Mouse (Mus musculus) embryonic facial prominence, embryonic 10.5 days (tissue): ENCODE results near the gene Simc1. TPM values are rescaled to one million over a fixed set of nuclear protein-coding genes. Genes with fewer than 3 reads are reported as not detected.
A peak's percentile ranks its signal among the peaks of the same experiment; 100 is the strongest.

Experiments used
- DNase-seq: peaks from one replicate; pipeline ENCODE4 v3.0.0-alpha.2; 2017; ENCODE audit warnings: low spot score
- H3K27ac ChIP-seq: fragments of 300-500 bp; sonication (generic); replicated peaks from 2 replicates; pipeline ENCODE4 v1.5.1; 2016; ENCODE audit warnings: mild to moderate bottlenecking
- H3K27me3 ChIP-seq: fragments of 300-500 bp; sonication (generic); replicated peaks from 2 replicates; pipeline ENCODE4 v1.6.1; 2016; ENCODE audit warnings: low read depth, mild to moderate bottlenecking; ENCODE audit not compliant: poor library complexity, severe bottlenecking
- H3K36me3 ChIP-seq: fragments of 300-500 bp; sonication (generic); replicated peaks from 2 replicates; pipeline ENCODE4 v1.6.1; 2016; ENCODE audit warnings: mild to moderate bottlenecking, moderate library complexity
- H3K4me1 ChIP-seq: fragments of 300-500 bp; sonication (generic); 2 replicates; pipeline ENCODE4 v1.6.1; 2016
- H3K4me3 ChIP-seq: fragments of 300-500 bp; sonication (generic); 2 replicates; pipeline ENCODE4 v1.5.1; 2016; ENCODE audit warnings: mild to moderate bottlenecking, moderate library complexity
- H3K9me3 ChIP-seq: fragments of 300-500 bp; sonication (generic); 2 replicates; pipeline ENCODE4 v1.6.1; 2016; ENCODE audit warnings: mild to moderate bottlenecking
- WGBS: fragments of 180-500 bp; shearing (Covaris S2); methylation state at CpG from one replicate; pipeline ENCODE4 v1.1.7; 2016; 5-methylcytosine and 5-hydroxymethylcytosine counted together
- polyA plus RNA-seq: library from polyadenylated mRNA; unstranded; fragments of >200 nt; fragmentation: Nextera tagmentation; extraction: Ambion mirVana; gene quantifications from 2 replicates; pipeline ENCODE4 v1.2.1, GENCODE M21; 2016

Gene Simc1
- polyA plus RNA-seq, 1 experiment from 2014 or later = 20.4 TPM

GRCm38 (mm10) chr13:54574854-54575481 is 71.4 kb downstream of the Simc1 start, which contains the start of gene Arl10:
TSS of gene Arl10 (plus strand) at chr13:54575015.
- H3K4me3 ChIP-seq = peak within 1 kb of the TSS; percentile 88
- H3K27me3 ChIP-seq = peaks cover 18% of the 10 kb centered on the region
- peaks cover 40% of the 10 kb centered on the region for H3K36me3 ChIP-seq
- H3K27ac ChIP-seq = peak within 1 kb of the TSS; percentile 93
- no peaks in the 10 kb centered on the region for H3K9me3 ChIP-seq
- H3K4me1 ChIP-seq = peaks cover 24% of the 10 kb centered on the region
- WGBS = under 1% methylated on average over 55 of the region's 55 CpGs
- DNase-seq = peak; percentile 89

- Histone ChIP-seq H3K4me1 (peaks cover 24% of the 10 kb centered on the region), H3K27ac (peak overlapping the region; percentile 93), H3K36me3 (peaks cover 45% of the 10 kb centered on the region), H3K4me3 (peak overlapping the region; percentile 88), H3K9me3 (no peaks in the 10 kb centered on the region), H3K27me3 (peaks cover 18% of the 10 kb centered on the region)
- WGBS = 3% methylated on average over 19 of the region's 19 CpGs
- peak; percentile 37 for DNase-seq
Observed at GRCm38 (mm10) chr13:54575489-54575888, 71.9 kb downstream of the Simc1 start.

- no peak overlapping the region for H3K27ac ChIP-seq
- 88% methylated on average over 21 of the region's 21 CpGs for WGBS
- peaks cover 15% of the 10 kb centered on the region for H3K27me3 ChIP-seq
- no peak for DNase-seq
- no peak overlapping the region for H3K4me3 ChIP-seq
- peaks cover 69% of the 10 kb centered on the region for H3K36me3 ChIP-seq
- H3K9me3 ChIP-seq = no peaks in the 10 kb centered on the region
- H3K4me1 ChIP-seq = peaks cover 24% of the 10 kb centered on the region
Observed at GRCm38 (mm10) chr13:54577652-54578507, 74.3 kb downstream of the Simc1 start.

DNA sequence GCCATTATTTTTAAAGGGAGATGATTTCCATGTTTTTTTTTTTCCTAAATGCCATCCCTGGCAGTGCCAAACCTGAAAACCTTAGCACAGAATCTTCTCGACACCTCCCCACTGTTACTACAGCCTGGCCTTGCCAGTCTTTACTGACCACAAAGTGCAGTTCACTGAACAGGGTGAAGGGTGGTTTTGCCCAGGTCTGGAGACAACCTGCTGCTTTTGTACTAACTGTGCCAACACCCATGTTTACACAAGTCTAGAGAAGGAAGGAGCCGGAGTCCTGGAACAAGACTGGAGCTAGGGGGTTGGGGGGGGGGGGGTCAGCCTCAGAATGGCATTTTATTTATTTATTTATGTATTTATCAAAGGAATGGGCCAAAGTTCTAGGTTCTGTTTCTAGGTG is 77.8 kb downstream of the Simc1 start:
- Histone ChIP-seq H3K27ac (no peak overlapping the region), H3K36me3 (peaks cover 100% of the 10 kb centered on the region), H3K27me3 (no peaks in the 10 kb centered on the region), H3K4me1 (peaks cover 10% of the 10 kb centered on the region), H3K4me3 (no peak overlapping the region), H3K9me3 (no peaks in the 10 kb centered on the region)
- WGBS = 86% methylated on average over 2 of the region's 2 CpGs
- DNase-seq = no peak

- Histone ChIP-seq H3K27ac (no peak overlapping the region), H3K4me1 (0 out of 2 replicates have a peak, but pooled peaks cover 5% of the 10 kb centered on the region), H3K4me3 (no peak overlapping the region), H3K36me3 (peaks cover 100% of the 10 kb centered on the region), H3K27me3 (no peaks in the 10 kb centered on the region), H3K9me3 (no peaks in the 10 kb centered on the region)
- 83% methylated on average over 10 of the region's 10 CpGs for WGBS
- no peak for DNase-seq
Observed at GRCm38 (mm10) chr13:54582126-54582525, 78.5 kb downstream of the Simc1 start.

GRCm38 (mm10) chr13:54582860-54583259 is 79.3 kb downstream of the Simc1 start:
- WGBS = 84% methylated on average over 5 of the region's 5 CpGs
- Histone ChIP-seq H3K4me3 (no peak overlapping the region), H3K27me3 (no peaks in the 10 kb centered on the region), H3K36me3 (peaks cover 100% of the 10 kb centered on the region), H3K9me3 (no peaks in the 10 kb centered on the region), H3K27ac (no peak overlapping the region), H3K4me1 (0 out of 2 replicates have a peak, but pooled peaks cover 2% of the 10 kb centered on the region)
- DNase-seq = no peak

DNA sequence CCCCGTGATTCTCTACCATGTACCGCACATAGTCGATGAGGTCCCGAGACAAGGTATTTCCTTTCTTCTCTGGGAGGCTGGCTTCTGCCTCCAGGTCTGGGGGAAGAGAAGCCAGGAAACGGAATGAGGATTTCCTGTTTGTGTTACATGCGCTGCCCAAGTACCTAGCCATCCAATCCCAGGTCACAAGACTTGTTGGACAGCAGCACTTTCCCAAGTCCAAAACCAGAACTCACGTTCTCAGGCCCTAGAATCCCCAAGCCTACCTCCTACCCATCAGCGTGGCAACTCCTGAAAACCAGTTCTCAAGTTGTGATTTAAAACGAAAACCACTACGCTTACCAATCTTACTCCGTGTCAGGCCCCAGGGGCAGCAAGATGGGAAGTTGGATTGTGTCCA is 82.3 kb downstream of the Simc1 start:
- Histone ChIP-seq H3K9me3 (no peaks in the 10 kb centered on the region), H3K4me3 (no peak overlapping the region), H3K27ac (no peak overlapping the region), H3K27me3 (no peaks in the 10 kb centered on the region), H3K4me1 (peaks cover 13% of the 10 kb centered on the region), H3K36me3 (peaks cover 79% of the 10 kb centered on the region)
- DNase-seq = no peak
- 92% methylated on average over 11 of the region's 11 CpGs for WGBS

GRCm38 (mm10) chr13:54589414-54589995 is 85.9 kb downstream of the Simc1 start:
- peak overlapping the region; percentile 94 for H3K4me3 ChIP-seq
- H3K27ac ChIP-seq = peak overlapping the region; percentile 88
- H3K27me3 ChIP-seq = no peaks in the 10 kb centered on the region
- 2% methylated on average over 24 of the region's 24 CpGs for WGBS
- DNase-seq = no peak
- peaks cover 25% of the 10 kb centered on the region for H3K4me1 ChIP-seq
- H3K36me3 ChIP-seq = peaks cover 57% of the 10 kb centered on the region
- no peaks in the 10 kb centered on the region for H3K9me3 ChIP-seq

- H3K9me3 ChIP-seq = no peaks in the 10 kb centered on the region
- H3K36me3 ChIP-seq = peaks cover 50% of the 10 kb centered on the region
- DNase-seq = peak; percentile 97
- under 1% methylated on average over 51 of the region's 51 CpGs for WGBS
- H3K27ac ChIP-seq = peak within 1 kb of the TSS; percentile 88
- peaks cover 25% of the 10 kb centered on the region for H3K4me1 ChIP-seq
- no peaks in the 10 kb centered on the region for H3K27me3 ChIP-seq
- peak within 1 kb of the TSS; percentile 94 for H3K4me3 ChIP-seq
Observed at GRCm38 (mm10) chr13:54589996-54590951, 86.7 kb downstream of the Simc1 start, which contains the start of the genes Nop16 and Higd2a. TSS of gene Nop16 (minus strand) at chr13:54590090. TSS of gene Higd2a (plus strand) at chr13:54590207.

- no peak overlapping the region for H3K27ac ChIP-seq
- DNase-seq = no peak
- H3K36me3 ChIP-seq = peaks cover 47% of the 10 kb centered on the region
- WGBS = 92% methylated on average over 8 of the region's 8 CpGs
- no peaks in the 10 kb centered on the region for H3K9me3 ChIP-seq
- no peaks in the 10 kb centered on the region for H3K27me3 ChIP-seq
- H3K4me3 ChIP-seq = peak overlapping the region; percentile 94
- peaks cover 30% of the 10 kb centered on the region for H3K4me1 ChIP-seq
Observed at GRCm38 (mm10) chr13:54591776-54592356, 88.3 kb downstream of the Simc1 start.

DNA sequence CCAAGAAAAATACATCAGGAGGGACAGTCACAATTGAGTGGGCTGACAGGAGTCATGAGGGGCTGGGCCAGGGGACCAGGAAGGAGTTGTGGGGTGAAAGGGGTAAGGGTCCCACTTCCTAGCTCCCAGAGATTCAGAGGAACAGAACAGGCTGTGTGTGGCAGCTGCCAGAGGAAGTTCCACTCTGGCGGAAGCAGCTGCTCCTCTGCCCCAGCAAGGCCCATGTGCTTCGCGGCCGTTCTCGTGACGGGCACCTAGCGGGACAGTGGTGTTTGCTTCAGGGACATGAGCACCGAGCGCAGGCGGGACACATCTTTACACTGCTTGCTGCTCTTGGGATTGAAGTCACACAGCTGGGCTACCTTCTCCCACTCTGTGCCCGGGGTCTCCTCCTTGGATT is 90.0 kb downstream of the Simc1 start:
- H3K36me3 ChIP-seq = peaks cover 40% of the 10 kb centered on the region
- 86% methylated on average over 11 of the region's 11 CpGs for WGBS
- H3K9me3 ChIP-seq = no peaks in the 10 kb centered on the region
- H3K4me3 ChIP-seq = no peak overlapping the region
- H3K27me3 ChIP-seq = no peaks in the 10 kb centered on the region
- peaks cover 29% of the 10 kb centered on the region for H3K4me1 ChIP-seq
- DNase-seq = no peak
- no peak overlapping the region for H3K27ac ChIP-seq
